Mouse (Mus musculus) cerebellum, adult 11-12 months (tissue): ENCODE data around the gene 1700025G04Rik.
A peak's percentile ranks its signal among the peaks of the same experiment; 100 is the strongest.
"Not testable (repeated sequence)": the region's sequence is repeated elsewhere in the genome, so short reads cannot be mapped to it uniquely, and the experiment has no call there.

Source experiments
- DNase-seq: peaks from one replicate; pipeline ENCODE4 v3.0.0; 2022

The 1700025G04Rik gene

GRCm38 (mm10) chr1:151845926-151846782, 243.8 kb downstream of the 1700025G04Rik start:
- DNase-seq, result peak; percentile 29

GRCm38 (mm10) chr1:151845252-151845832, 244.6 kb downstream of the 1700025G04Rik start:
- no peak for DNase-seq

- DNase-seq, result not testable (repeated sequence)
These were observed 249.6 kb downstream of the 1700025G04Rik start for GRCm38 (mm10) chr1:151840345-151840744.

GRCm38 (mm10) chr1:151835261-151835660, 254.7 kb downstream of the 1700025G04Rik start:
- no peak for DNase-seq

GRCm38 (mm10) chr1:151831791-151832190, 258.1 kb downstream of the 1700025G04Rik start:
- no peak for DNase-seq

GRCm38 (mm10) chr1:151825065-151825464, 264.9 kb downstream of the 1700025G04Rik start:
- no peak for DNase-seq

GRCm38 (mm10) chr1:151820457-151820856, 269.5 kb downstream of the 1700025G04Rik start:
- peak; percentile 51 for DNase-seq

- DNase-seq, result no peak
These were observed 270.7 kb downstream of the 1700025G04Rik start for GRCm38 (mm10) chr1:151819190-151819589.

GRCm38 (mm10) chr1:151816051-151816450, 273.9 kb downstream of the 1700025G04Rik start:
- no peak for DNase-seq

- no peak for DNase-seq
These were observed 277.8 kb downstream of the 1700025G04Rik start for GRCm38 (mm10) chr1:151812004-151812712.

GRCm38 (mm10) chr1:151811456-151811855, 278.5 kb downstream of the 1700025G04Rik start:
- DNase-seq, result no peak

- DNase-seq, result no peak
These were observed 279.1 kb downstream of the 1700025G04Rik start for GRCm38 (mm10) chr1:151810628-151811421.

- DNase-seq, result no peak
These were observed 282.6 kb downstream of the 1700025G04Rik start for GRCm38 (mm10) chr1:151807286-151807685.

GRCm38 (mm10) chr1:151802795-151803194, 287.1 kb downstream of the 1700025G04Rik start:
- not testable (repeated sequence) for DNase-seq
